Mouse (Mus musculus) cortical plate, adult 2 months (tissue): ENCODE measurements around the gene Sufu. TPM values are rescaled to one million over a fixed set of nuclear protein-coding genes. Genes with fewer than 3 reads are reported as not detected.

Source experiments
- H3K27ac ChIP-seq: fragments of 200-500 bp; 2 replicates; pipeline ENCODE4 v1.5.1; 2012; ENCODE audit warnings: low read length, control low read depth, inconsistent platforms; ENCODE audit not compliant: insufficient read depth
- H3K4me1 ChIP-seq: fragments of 200-500 bp; 2 replicates; pipeline ENCODE4 v1.6.1; 2011; ENCODE audit warnings: low read length; ENCODE audit not compliant: control insufficient read depth, insufficient read depth
- H3K4me3 ChIP-seq: fragments of 200-500 bp; 2 replicates; pipeline ENCODE4 v1.5.1; 2011; ENCODE audit warnings: mild to moderate bottlenecking, low read length, control low read depth; ENCODE audit not compliant: insufficient read depth
- CTCF ChIP-seq: fragments of 200-500 bp; IDR thresholded peaks from 2 replicates; pipeline ENCODE4 v1.5.1; 2011; ENCODE audit warnings: mild to moderate bottlenecking, control low read depth, low read length; ENCODE audit not compliant: insufficient read depth; ENCODE audit errors: extremely low read depth
- POLR2A ChIP-seq: fragments of 200-500 bp; IDR thresholded peaks from 2 replicates; pipeline ENCODE4 v1.6.1; 2011; ENCODE audit warnings: mild to moderate bottlenecking, low read length, control low read depth; ENCODE audit not compliant: insufficient read depth; ENCODE audit errors: extremely low read depth
- polyA plus RNA-seq: library from polyadenylated mRNA; depleted of rRNA; stranded (reverse); fragments of >200 nt; gene quantifications from 2 replicates; pipeline ENCODE4 v1.2.3, GENCODE M21; 2012

Gene Sufu
- polyA plus RNA-seq, 1 experiment: 9.5 TPM

DNA sequence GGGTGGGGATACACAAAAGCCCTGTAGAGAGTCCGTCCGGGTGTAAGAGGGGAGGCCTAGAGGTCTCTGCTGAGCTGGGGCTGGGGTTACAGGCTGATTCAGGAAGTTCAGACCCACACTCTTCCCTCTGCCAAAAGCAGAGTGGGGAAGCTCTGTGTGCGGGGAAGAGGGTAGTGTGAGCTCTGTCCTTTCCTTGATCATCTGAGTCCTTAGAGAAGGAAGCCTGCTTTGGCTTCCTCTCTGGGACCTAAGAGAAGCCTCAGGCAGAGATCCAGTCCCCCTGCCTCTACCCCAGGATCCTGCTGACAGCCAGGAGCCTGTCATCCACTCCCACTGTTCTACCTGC lies 109.6 kb downstream of the Sufu start:
- TF ChIP-seq POLR2A (no peak), CTCF (no peak)
- Histone ChIP-seq H3K4me3 (peak overlapping the region; percentile 5; the same call in 1 of the 2 replicates), H3K4me1 (peaks cover 21% of the 10 kb centered on the region), H3K27ac (no peak overlapping the region)

DNA sequence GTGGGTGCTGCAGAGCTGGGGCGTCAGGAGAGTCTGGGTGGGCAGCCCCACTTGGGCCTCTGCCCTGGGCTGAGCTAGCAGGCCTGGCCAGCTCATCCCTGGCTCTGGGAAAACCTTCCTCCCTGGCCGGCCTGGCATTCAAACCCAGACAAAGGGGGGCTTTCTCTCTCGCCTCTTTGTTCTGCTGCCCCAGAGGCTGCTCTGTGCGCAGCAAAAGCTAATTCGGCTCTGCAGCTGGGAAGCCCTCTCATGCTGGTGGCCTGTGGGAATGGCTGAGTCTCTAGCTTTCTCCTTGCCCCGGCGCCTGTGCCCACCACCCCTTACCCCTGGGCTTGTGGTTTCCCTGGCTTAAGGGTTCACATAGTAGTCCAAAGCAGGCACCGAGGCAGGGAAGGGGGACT lies 110.5 kb downstream of the Sufu start:
- H3K4me1 ChIP-seq: peaks cover 21% of the 10 kb centered on the region
- H3K27ac ChIP-seq: peak overlapping the region; percentile 39; the same call in 1 of the 2 replicates
- H3K4me3 ChIP-seq: no peak overlapping the region
- TF ChIP-seq CTCF: no peak
- no peak for TF ChIP-seq POLR2A

DNA sequence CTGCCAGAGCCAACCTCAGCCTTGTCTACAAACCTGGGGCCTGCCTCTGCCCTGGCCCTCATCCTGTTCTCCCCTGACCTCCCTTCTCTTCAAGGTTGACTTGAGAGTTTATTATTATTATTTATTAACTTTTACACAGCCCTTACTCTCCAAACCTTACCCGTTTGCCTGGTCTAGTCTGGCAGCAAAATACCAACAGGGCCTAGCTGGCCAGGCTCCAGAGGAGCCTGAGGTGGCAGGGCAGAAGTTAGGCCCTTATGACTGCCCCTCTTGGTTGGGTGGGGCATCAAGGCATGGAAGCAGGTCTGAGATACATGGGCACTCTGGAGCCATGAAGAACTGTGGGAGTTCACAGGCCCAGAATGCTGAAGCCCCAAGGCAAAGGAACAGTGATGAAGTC lies 111.1 kb downstream of the Sufu start:
- H3K27ac ChIP-seq: no peak overlapping the region; the same call in 1 of the 2 replicates
- no peak overlapping the region for H3K4me3 ChIP-seq
- no peak for TF ChIP-seq POLR2A
- TF ChIP-seq CTCF: no peak
- H3K4me1 ChIP-seq: peaks cover 21% of the 10 kb centered on the region

DNA sequence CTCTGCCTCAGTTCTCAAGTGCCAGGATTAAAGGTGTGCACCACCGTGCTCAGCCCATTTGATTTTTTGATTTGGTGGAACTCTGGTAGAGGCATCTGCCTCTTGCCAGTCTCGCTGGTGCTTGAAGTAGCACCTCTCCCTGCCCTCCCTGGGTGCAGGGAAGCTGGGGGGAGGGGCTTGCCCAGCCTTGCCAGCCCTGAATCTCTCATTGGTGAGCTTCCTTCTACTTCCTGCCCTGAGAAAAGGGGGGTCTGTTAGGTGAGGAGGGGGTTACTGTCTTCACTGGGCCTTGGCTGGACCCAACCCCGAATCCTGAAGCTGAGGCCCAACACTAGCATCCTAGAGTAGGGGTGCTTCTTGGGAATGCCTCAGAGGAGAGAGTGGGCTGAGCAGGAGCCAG lies 112.0 kb downstream of the Sufu start:
- TF ChIP-seq CTCF (no peak), POLR2A (no peak)
- Histone ChIP-seq H3K27ac (0 out of 2 replicates have a peak overlapping the region, but pooled peaks have one; percentile 8), H3K4me3 (no peak overlapping the region), H3K4me1 (peaks cover 21% of the 10 kb centered on the region)

DNA sequence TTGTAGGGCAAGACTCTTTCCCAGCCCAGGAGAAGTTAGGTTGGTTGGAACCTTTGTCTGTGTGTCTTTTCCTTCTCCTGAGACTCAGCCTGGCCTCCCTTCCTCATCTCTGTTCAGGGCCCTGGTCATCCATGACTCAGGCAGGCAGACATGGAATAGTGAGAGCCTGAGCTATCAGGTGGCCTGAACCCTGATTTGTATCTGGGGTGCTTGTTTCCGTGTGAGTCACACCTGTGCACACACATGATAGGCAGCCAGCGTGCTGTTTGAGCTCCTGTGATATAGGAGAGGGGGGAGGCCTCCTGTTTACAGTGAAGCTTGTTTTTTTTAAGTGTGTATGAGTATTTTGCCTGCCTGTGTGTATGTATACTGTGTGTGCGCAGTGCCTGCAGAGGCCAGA lies 112.5 kb downstream of the Sufu start:
- no peak overlapping the region for H3K4me3 ChIP-seq
- TF ChIP-seq CTCF (no peak), POLR2A (no peak)
- H3K27ac ChIP-seq: no peak overlapping the region
- peaks cover 21% of the 10 kb centered on the region for H3K4me1 ChIP-seq

DNA sequence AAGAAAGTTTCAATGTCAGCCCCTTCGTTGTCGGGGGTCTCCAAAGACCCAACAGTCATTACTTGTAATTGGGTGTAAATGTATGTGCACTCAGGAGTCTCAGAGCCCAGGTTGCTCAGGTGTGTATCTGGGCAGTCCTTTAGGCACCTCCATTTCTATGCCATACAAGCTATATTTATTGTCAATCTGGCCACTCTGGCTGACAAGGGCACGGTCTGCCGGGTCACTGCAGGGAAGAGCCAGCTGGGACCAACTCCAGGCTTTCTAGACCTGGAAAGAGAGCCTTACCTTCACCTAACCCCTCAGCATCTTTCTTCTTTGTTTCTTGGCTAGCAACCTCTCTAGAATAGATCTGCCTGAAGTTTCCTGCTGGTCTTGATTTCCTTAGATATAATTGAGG lies 113.0 kb downstream of the Sufu start:
- no peak overlapping the region for H3K27ac ChIP-seq
- TF ChIP-seq POLR2A: no peak
- no peak for TF ChIP-seq CTCF
- H3K4me1 ChIP-seq: peaks cover 21% of the 10 kb centered on the region
- no peak overlapping the region for H3K4me3 ChIP-seq

DNA sequence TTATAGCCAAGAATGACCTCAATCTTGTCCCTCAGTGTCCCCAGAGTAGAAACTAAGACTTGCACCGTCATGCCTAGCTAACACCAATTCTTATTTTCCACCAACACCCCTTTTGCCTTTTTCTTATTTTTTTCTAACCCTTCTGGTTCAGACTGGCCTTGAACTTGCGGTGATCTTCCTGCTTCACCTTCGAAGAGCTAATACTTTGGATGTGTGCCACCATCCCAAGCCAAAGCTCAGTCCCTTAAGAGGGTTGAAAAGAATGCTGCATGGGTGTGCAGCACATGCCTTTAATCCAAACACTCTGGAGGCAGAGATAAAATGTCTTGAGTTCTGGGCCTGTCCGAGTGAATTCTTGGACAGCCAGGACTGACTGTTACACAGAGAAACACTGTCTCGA lies 113.7 kb downstream of the Sufu start:
- no peak overlapping the region for H3K27ac ChIP-seq
- TF ChIP-seq POLR2A: no peak
- TF ChIP-seq CTCF: no peak
- H3K4me1 ChIP-seq: peaks cover 18% of the 10 kb centered on the region
- H3K4me3 ChIP-seq: no peak overlapping the region

DNA sequence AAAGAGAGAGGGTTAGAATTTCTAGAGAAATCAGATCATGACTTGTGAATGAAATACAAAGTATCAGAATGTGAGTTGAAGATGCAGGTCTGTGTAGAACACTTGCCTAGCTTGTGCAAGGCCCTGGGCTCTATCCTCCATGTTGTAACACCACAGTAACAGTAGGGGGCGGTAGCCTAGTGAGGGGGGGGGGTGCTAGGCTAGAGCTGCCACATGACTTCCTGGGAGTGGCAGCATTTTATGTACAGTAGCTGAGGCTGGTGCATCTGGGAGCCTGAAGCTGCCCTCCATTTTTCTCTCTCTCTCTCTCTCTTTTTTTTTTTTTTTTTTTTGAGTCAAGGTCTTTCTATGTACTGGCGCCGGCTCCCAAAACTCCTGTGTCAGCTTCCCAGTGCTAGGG lies 114.1 kb downstream of the Sufu start:
- Histone ChIP-seq H3K4me1 (peaks cover 16% of the 10 kb centered on the region), H3K4me3 (no peak overlapping the region), H3K27ac (peak overlapping the region; percentile 69; the same call in 1 of the 2 replicates)
- TF ChIP-seq POLR2A (no peak), CTCF (peak; percentile 43)

DNA sequence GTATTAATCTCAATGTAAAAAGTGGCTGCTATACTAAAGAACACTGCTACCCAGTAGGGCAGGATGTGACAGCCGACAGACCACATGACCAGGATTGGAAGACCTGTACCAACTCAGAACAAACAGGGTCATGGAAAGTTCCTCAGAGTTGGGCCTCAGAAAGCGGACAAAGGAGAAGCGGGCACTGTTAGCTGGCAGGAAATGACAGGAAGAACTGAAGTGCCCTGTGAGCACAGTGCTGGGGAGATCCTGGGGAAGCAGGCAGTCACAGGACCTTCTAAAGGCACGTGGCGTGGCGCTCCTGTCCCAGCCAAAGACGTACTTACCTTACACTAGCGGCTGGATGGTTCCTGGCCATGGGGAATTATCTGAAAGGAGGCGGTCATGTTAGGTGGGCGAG lies 114.6 kb downstream of the Sufu start:
- H3K4me1 ChIP-seq: peaks cover 13% of the 10 kb centered on the region
- H3K27ac ChIP-seq: peak overlapping the region; percentile 76

DNA sequence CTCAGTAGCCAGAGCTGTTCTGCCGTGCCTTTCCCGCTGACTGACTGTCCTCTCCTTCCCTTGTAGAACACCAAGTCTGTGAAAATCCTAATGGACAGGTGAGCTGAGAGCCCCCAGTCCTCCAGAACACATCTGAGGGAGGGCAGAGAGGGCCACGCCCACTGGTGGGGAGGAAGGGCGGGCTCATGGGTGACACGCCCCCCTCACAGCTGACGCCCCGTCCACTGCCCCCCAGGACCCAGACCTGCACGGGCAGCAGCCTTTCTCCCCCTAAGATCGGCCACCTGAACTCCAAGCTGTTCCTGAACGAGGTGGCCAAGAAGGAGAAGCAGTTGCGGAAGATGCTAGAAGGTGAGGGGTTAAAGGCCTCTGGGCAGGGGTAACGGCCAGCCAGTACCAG lies 117.7 kb downstream of the Sufu start:
- H3K27ac ChIP-seq: no peak overlapping the region
- no peak overlapping the region for H3K4me3 ChIP-seq
- no peaks in the 10 kb centered on the region; the same call in none of the 2 replicates for H3K4me1 ChIP-seq
- TF ChIP-seq CTCF: no peak
- TF ChIP-seq POLR2A: no peak

More for the DNA sequence above, 114.6 kb downstream of the Sufu start:
- H3K4me3 ChIP-seq: no peak overlapping the region
- no peak for TF ChIP-seq POLR2A
- TF ChIP-seq CTCF: no peak
